Mouse (Mus musculus) embryonic facial prominence, embryonic 10.5 days (tissue): ENCODE data around the gene Nubp1. TPM values are rescaled to one million over a fixed set of nuclear protein-coding genes. Genes with fewer than 3 reads are reported as not detected.

Source experiments
- DNase-seq: peaks from one replicate; pipeline ENCODE4 v3.0.0-alpha.2; 2017; ENCODE audit warnings: low spot score
- H3K27ac ChIP-seq: fragments of 300-500 bp; sonication (generic); replicated peaks from 2 replicates; pipeline ENCODE4 v1.5.1; 2016; ENCODE audit warnings: mild to moderate bottlenecking
- H3K27me3 ChIP-seq: fragments of 300-500 bp; sonication (generic); replicated peaks from 2 replicates; pipeline ENCODE4 v1.6.1; 2016; ENCODE audit warnings: low read depth, mild to moderate bottlenecking; ENCODE audit not compliant: poor library complexity, severe bottlenecking
- H3K36me3 ChIP-seq: fragments of 300-500 bp; sonication (generic); replicated peaks from 2 replicates; pipeline ENCODE4 v1.6.1; 2016; ENCODE audit warnings: mild to moderate bottlenecking, moderate library complexity
- H3K4me1 ChIP-seq: fragments of 300-500 bp; sonication (generic); 2 replicates; pipeline ENCODE4 v1.6.1; 2016
- H3K4me3 ChIP-seq: fragments of 300-500 bp; sonication (generic); 2 replicates; pipeline ENCODE4 v1.5.1; 2016; ENCODE audit warnings: mild to moderate bottlenecking, moderate library complexity
- H3K9me3 ChIP-seq: fragments of 300-500 bp; sonication (generic); 2 replicates; pipeline ENCODE4 v1.6.1; 2016; ENCODE audit warnings: mild to moderate bottlenecking
- WGBS: fragments of 180-500 bp; shearing (Covaris S2); methylation state at CpG from one replicate; pipeline ENCODE4 v1.1.7; 2016; 5-methylcytosine and 5-hydroxymethylcytosine counted together
- polyA plus RNA-seq: library from polyadenylated mRNA; unstranded; fragments of >200 nt; fragmentation: Nextera tagmentation; extraction: Ambion mirVana; gene quantifications from 2 replicates; pipeline ENCODE4 v1.2.1, GENCODE M21; 2016

Gene Nubp1
- polyA plus RNA-seq, 1 experiment from 2014 or later, result 88.3 TPM

GRCm38 (mm10) chr16:10432387-10432786 is 20.6 kb downstream of the Nubp1 start:
- Histone ChIP-seq H3K9me3 (no peaks in the 10 kb centered on the region), H3K36me3 (peaks cover 2% of the 10 kb centered on the region), H3K4me3 (no peak overlapping the region), H3K27me3 (no peaks in the 10 kb centered on the region), H3K27ac (no peak overlapping the region), H3K4me1 (no peaks in the 10 kb centered on the region)
- 87% methylated on average over 4 of the region's 4 CpGs for WGBS
- no peak for DNase-seq

- no peak for DNase-seq
- no peaks in the 10 kb centered on the region for H3K9me3 ChIP-seq
- WGBS, result 94% methylated on average over 5 of the region's 5 CpGs
- H3K27me3 ChIP-seq, result no peaks in the 10 kb centered on the region
- H3K4me3 ChIP-seq, result no peak overlapping the region
- H3K27ac ChIP-seq, result no peak overlapping the region
- no peaks in the 10 kb centered on the region for H3K4me1 ChIP-seq
- H3K36me3 ChIP-seq, result peaks cover 5% of the 10 kb centered on the region
These were observed 21.6 kb downstream of the Nubp1 start for GRCm38 (mm10) chr16:10433344-10433743.

DNA sequence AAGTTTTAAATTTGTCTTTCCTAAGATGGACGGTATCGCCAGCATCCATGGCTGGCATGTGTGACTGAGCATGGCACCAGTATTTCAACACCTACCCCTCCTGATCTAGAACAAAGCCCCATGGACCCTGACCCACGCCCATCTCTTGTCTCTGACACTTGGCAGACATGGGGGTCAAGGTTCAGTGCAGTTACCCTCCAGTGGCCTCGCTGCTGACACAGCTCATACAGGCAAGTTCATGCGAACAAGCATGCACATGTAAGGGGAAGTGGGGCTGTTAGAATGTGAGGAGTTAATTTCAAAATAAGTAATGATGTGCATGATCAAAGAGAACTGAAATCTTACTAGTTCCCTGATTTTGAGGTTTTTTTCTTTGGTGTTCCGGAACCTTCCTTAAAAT is 24.4 kb downstream of the Nubp1 start:
- Histone ChIP-seq H3K9me3 (no peaks in the 10 kb centered on the region), H3K4me3 (no peak overlapping the region), H3K27me3 (no peaks in the 10 kb centered on the region), H3K27ac (no peak overlapping the region), H3K4me1 (no peaks in the 10 kb centered on the region), H3K36me3 (peaks cover 10% of the 10 kb centered on the region)
- WGBS, result 84% methylated on average over 6 of the region's 6 CpGs
- no peak for DNase-seq

- H3K27ac ChIP-seq, result no peak overlapping the region
- no peaks in the 10 kb centered on the region for H3K9me3 ChIP-seq
- H3K27me3 ChIP-seq, result no peaks in the 10 kb centered on the region
- no peak overlapping the region for H3K4me3 ChIP-seq
- DNase-seq, result no peak
- H3K4me1 ChIP-seq, result no peaks in the 10 kb centered on the region
- WGBS, result 89% methylated on average over 5 of the region's 5 CpGs
- peaks cover 10% of the 10 kb centered on the region for H3K36me3 ChIP-seq
These were observed 26.3 kb downstream of the Nubp1 start for GRCm38 (mm10) chr16:10438055-10438454.

- DNase-seq, result no peak
These were observed 29.6 kb downstream of the Nubp1 start for GRCm38 (mm10) chr16:10441328-10441727.

DNA sequence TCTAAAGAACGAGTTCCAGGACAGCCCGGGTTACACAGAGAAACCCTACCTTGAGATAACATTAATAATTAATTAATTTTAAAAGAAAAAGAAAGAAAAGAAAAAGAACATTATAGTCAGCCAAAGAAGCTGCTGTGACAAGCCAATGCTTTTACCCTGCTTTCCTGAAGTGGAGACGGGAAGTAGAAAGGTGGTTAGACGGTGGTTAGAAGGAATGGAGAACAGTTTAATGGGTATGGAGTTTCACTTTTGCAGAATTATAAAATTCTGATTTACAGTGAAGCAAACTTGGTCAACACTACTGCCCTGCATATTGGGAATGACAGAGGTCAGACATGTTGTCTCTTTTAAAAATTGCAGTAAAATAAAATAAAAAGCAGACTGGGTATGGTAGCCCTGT is 30.0 kb downstream of the Nubp1 start:
- H3K4me3 ChIP-seq, result no peak overlapping the region
- 90% methylated on average over 4 of the region's 4 CpGs for WGBS
- no peak overlapping the region for H3K27ac ChIP-seq
- H3K4me1 ChIP-seq, result peaks cover 11% of the 10 kb centered on the region
- peaks cover 10% of the 10 kb centered on the region for H3K36me3 ChIP-seq
- H3K9me3 ChIP-seq, result no peaks in the 10 kb centered on the region
- H3K27me3 ChIP-seq, result no peaks in the 10 kb centered on the region
- DNase-seq, result no peak

More at GRCm38 (mm10) chr16:10441328-10441727, 29.6 kb downstream of the Nubp1 start:
- Histone ChIP-seq H3K4me1 (peaks cover 7% of the 10 kb centered on the region), H3K9me3 (no peaks in the 10 kb centered on the region), H3K36me3 (peaks cover 10% of the 10 kb centered on the region), H3K27ac (no peak overlapping the region), H3K27me3 (no peaks in the 10 kb centered on the region), H3K4me3 (no peak overlapping the region)
- 88% methylated on average over 6 of the region's 6 CpGs for WGBS

DNA sequence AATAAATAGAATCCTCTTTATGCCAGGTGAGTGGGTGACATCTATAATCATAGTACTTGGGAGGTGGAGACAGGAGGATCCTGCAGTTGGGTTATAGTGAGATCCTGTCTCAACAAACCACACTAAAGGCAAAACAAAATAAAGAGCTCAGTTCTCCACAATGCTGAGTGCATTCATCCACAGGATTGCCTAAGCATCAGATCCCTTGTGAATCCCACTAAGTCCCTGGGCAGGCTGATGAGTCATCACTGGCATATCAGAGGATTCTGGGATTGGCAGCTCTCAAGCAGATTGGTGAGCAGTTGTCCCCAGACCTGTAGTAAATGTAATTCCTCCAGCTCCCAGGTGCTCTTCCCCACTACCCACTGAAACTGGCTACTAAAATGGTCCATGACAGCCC is 32.0 kb downstream of the Nubp1 start:
- Histone ChIP-seq H3K9me3 (no peaks in the 10 kb centered on the region), H3K36me3 (peaks cover under 1% of the 10 kb centered on the region; the same call in 1 of the 2 replicates), H3K4me1 (peaks cover 24% of the 10 kb centered on the region), H3K4me3 (no peak overlapping the region), H3K27ac (no peak overlapping the region), H3K27me3 (no peaks in the 10 kb centered on the region)
- no peak for DNase-seq

DNA sequence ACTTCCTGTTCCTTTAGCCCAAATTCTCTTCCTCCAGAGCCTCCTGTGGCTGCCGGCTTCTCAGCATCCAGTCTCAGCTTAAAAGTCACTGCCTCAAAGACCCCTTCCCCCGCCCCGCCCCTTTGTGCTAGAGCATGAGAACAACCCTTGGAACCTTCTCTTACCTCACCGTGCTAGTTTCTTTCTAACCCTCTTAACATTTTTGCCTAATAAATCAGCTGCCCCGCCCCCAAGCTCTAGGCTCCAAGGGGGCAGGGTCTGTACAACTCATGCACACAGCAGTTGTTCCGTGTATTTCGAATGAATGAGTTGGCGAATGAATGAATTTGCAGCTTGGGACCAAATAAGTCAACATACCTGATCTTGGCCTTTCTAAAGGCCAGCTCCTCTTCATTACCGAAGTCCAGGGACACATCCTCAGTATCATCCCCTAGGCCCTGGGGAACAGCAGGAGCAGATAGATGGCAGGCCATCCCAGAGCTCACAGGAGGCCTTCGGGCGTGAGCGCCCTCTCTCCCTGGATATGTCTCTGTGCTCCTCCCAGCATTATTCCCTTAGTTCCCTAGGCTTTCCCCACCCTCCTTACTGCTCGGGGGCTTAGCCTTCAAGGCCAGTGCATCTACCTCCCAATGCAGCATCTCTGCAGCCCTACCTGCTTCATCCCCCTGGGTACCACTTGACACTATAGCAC is 35.0 kb downstream of the Nubp1 start:
- no peaks in the 10 kb centered on the region for H3K9me3 ChIP-seq
- H3K36me3 ChIP-seq, result no peaks in the 10 kb centered on the region
- no peaks in the 10 kb centered on the region for H3K27me3 ChIP-seq
- peak overlapping the region; percentile 62 for H3K4me3 ChIP-seq
- H3K4me1 ChIP-seq, result peaks cover 24% of the 10 kb centered on the region
- peak overlapping the region; percentile 84 for H3K27ac ChIP-seq
- peak; percentile 39 for DNase-seq
- 15% methylated on average over 13 of the region's 13 CpGs for WGBS

- under 1% methylated on average over 12 of the region's 12 CpGs for WGBS
These were observed 35.5 kb downstream of the Nubp1 start, which contains the start of gene Tvp23a for GRCm38 (mm10) chr16:10447264-10447594. Gene Tvp23a, minus strand, starts transcription at chr16:10447362.

GRCm38 (mm10) chr16:10447781-10448180 is 36.0 kb downstream of the Nubp1 start:
- Histone ChIP-seq H3K27me3 (no peaks in the 10 kb centered on the region), H3K36me3 (no peaks in the 10 kb centered on the region), H3K4me3 (peak overlapping the region; percentile 62), H3K27ac (peak overlapping the region; percentile 84), H3K9me3 (no peaks in the 10 kb centered on the region), H3K4me1 (peaks cover 24% of the 10 kb centered on the region)
- DNase-seq, result no peak
- 56% methylated on average over 2 of the region's 2 CpGs for WGBS

More at GRCm38 (mm10) chr16:10447264-10447594, 35.5 kb downstream of the Nubp1 start, which contains the start of gene Tvp23a:
- no peaks in the 10 kb centered on the region for H3K27me3 ChIP-seq
- peak; percentile 91 for DNase-seq
- peak within 1 kb of the TSS; percentile 62 for H3K4me3 ChIP-seq
- H3K36me3 ChIP-seq, result no peaks in the 10 kb centered on the region
- no peaks in the 10 kb centered on the region for H3K9me3 ChIP-seq
- peaks cover 24% of the 10 kb centered on the region for H3K4me1 ChIP-seq
- H3K27ac ChIP-seq, result peak within 1 kb of the TSS; percentile 84

GRCm38 (mm10) chr16:10448931-10449330 is 37.2 kb downstream of the Nubp1 start:
- no peaks in the 10 kb centered on the region for H3K36me3 ChIP-seq
- H3K27ac ChIP-seq, result no peak overlapping the region
- DNase-seq, result no peak
- no peak overlapping the region for H3K4me3 ChIP-seq
- H3K27me3 ChIP-seq, result no peaks in the 10 kb centered on the region
- H3K4me1 ChIP-seq, result peaks cover 24% of the 10 kb centered on the region
- 89% methylated on average over 9 of the region's 9 CpGs for WGBS
- no peaks in the 10 kb centered on the region for H3K9me3 ChIP-seq

DNA sequence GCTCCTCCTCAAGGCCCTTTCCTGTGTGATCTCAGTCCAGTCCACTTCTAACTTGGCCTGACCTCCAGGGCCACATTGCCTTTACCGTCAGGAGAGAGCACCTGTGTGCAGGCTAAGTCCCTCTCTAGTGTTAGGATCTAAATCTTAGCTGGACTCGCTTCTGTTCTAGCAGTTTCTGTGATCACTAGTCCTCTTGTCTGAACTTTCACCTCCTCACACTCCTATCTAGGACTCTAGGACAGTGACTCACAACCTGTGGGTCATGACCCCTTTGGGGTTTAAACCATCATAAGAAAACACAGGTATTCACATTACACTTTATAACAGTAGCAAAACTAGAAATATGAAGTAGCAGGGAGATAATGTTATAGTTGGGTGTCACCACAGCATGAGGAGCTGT is 40.2 kb downstream of the Nubp1 start:
- no peaks in the 10 kb centered on the region for H3K27me3 ChIP-seq
- H3K9me3 ChIP-seq, result no peaks in the 10 kb centered on the region
- no peaks in the 10 kb centered on the region for H3K36me3 ChIP-seq
- no peak overlapping the region for H3K4me3 ChIP-seq
- peaks cover 24% of the 10 kb centered on the region for H3K4me1 ChIP-seq
- no peak for DNase-seq
- WGBS, result 75% methylated on average over 2 of the region's 2 CpGs
- H3K27ac ChIP-seq, result no peak overlapping the region

GRCm38 (mm10) chr16:10452445-10452896 is 40.7 kb downstream of the Nubp1 start:
- Histone ChIP-seq H3K9me3 (no peaks in the 10 kb centered on the region), H3K36me3 (no peaks in the 10 kb centered on the region), H3K27ac (no peak overlapping the region), H3K4me3 (no peak overlapping the region), H3K4me1 (peaks cover 19% of the 10 kb centered on the region), H3K27me3 (no peaks in the 10 kb centered on the region)
- DNase-seq, result no peak
- WGBS, result 86% methylated on average over 8 of the region's 8 CpGs
